Mouse (Mus musculus): ENCODE data around the gene A430005L14Rik. TPM values are rescaled to one million over a fixed set of nuclear protein-coding genes. Genes with fewer than 3 reads are reported as not detected.
"Not testable (repeated sequence)": the region's sequence is repeated elsewhere in the genome, so short reads cannot be mapped to it uniquely, and the experiment has no call there.

A430005L14Rik gene
- total RNA-seq (2015) (38.8 and 52.5 TPM in 2 replicates), total RNA-seq (2017) (35.3 and 35.9 TPM in 2 replicates)

- peak; percentile 92 for ATAC-seq (ENCODE audit: poor library complexity, severe bottlenecking)
These were observed at the start of gene A430005L14Rik for GRCm38 (mm10) chr4:153956569-153957405. TSS of gene A430005L14Rik (plus strand) at chr4:153957237.

- no peak for ATAC-seq (ENCODE audit: poor library complexity, severe bottlenecking)
These were observed 49.5 kb upstream of the A430005L14Rik start for GRCm38 (mm10) chr4:153907573-153907972.

GRCm38 (mm10) chr4:153913635-153914034 is 43.4 kb upstream of the A430005L14Rik start:
- ATAC-seq (ENCODE audit: poor library complexity, severe bottlenecking): no peak

GRCm38 (mm10) chr4:153917773-153918500 is 39.1 kb upstream of the A430005L14Rik start:
- no peak for ATAC-seq (ENCODE audit: poor library complexity, severe bottlenecking)

GRCm38 (mm10) chr4:153920517-153921233 is 36.4 kb upstream of the A430005L14Rik start:
- ATAC-seq (ENCODE audit: poor library complexity, severe bottlenecking): no peak

- ATAC-seq (ENCODE audit: poor library complexity, severe bottlenecking): not testable (repeated sequence)
These were observed 34.9 kb upstream of the A430005L14Rik start for GRCm38 (mm10) chr4:153922090-153922489.

- no peak for ATAC-seq (ENCODE audit: poor library complexity, severe bottlenecking)
These were observed 28.2 kb upstream of the A430005L14Rik start for GRCm38 (mm10) chr4:153928772-153929299.

GRCm38 (mm10) chr4:153929425-153929824 is 27.6 kb upstream of the A430005L14Rik start:
- no peak for ATAC-seq (ENCODE audit: poor library complexity, severe bottlenecking)

- no peak for ATAC-seq (ENCODE audit: poor library complexity, severe bottlenecking)
These were observed 27.1 kb upstream of the A430005L14Rik start for GRCm38 (mm10) chr4:153929921-153930320.

- no peak for ATAC-seq (ENCODE audit: poor library complexity, severe bottlenecking)
These were observed 13.8 kb upstream of the A430005L14Rik start for GRCm38 (mm10) chr4:153943243-153943642.

GRCm38 (mm10) chr4:153944261-153944660 is 12.8 kb upstream of the A430005L14Rik start:
- no peak for ATAC-seq (ENCODE audit: poor library complexity, severe bottlenecking)

- ATAC-seq (ENCODE audit: poor library complexity, severe bottlenecking): no peak
These were observed 11.3 kb upstream of the A430005L14Rik start for GRCm38 (mm10) chr4:153945741-153946140.

- ATAC-seq (ENCODE audit: poor library complexity, severe bottlenecking): no peak
These were observed 6.7 kb upstream of the A430005L14Rik start for GRCm38 (mm10) chr4:153950372-153950771.

GRCm38 (mm10) chr4:153951150-153951549 is 5.9 kb upstream of the A430005L14Rik start:
- ATAC-seq (ENCODE audit: poor library complexity, severe bottlenecking): no peak

- no peak for ATAC-seq (ENCODE audit: poor library complexity, severe bottlenecking)
These were observed 5.3 kb upstream of the A430005L14Rik start for GRCm38 (mm10) chr4:153951692-153952091.

GRCm38 (mm10) chr4:153955651-153956050 is 1.4 kb upstream of the A430005L14Rik start:
- ATAC-seq (ENCODE audit: poor library complexity, severe bottlenecking): no peak

- peak; percentile 9; the same call in 1 of the 2 replicates for ATAC-seq (ENCODE audit: poor library complexity, severe bottlenecking)
These were observed 610 bp downstream of the A430005L14Rik start for GRCm38 (mm10) chr4:153957444-153958250.

- no peak for ATAC-seq (ENCODE audit: poor library complexity, severe bottlenecking)
These were observed 5.6 kb downstream of the A430005L14Rik start for GRCm38 (mm10) chr4:153962631-153963030.

GRCm38 (mm10) chr4:153966651-153967050 is 9.6 kb downstream of the A430005L14Rik start:
- ATAC-seq (ENCODE audit: poor library complexity, severe bottlenecking): no peak

- peak; percentile 57; the same call in 1 of the 2 replicates for ATAC-seq (ENCODE audit: poor library complexity, severe bottlenecking)
These were observed 10.5 kb downstream of the A430005L14Rik start for GRCm38 (mm10) chr4:153967556-153967955.

Measured in megakaryocyte, adult 5-6 weeks (primary cell).